Mouse (Mus musculus) spleen, postnatal 36 days (tissue): ENCODE results near the gene Ccdc85b.

Experiments used
- DNase-seq, 2 experiments: peaks; one replicate each; pipeline ENCODE4 v3.0.0; 2022; ENCODE audit warnings: low spot score in 2 of 2, mixed read lengths in 1 of 2

Gene Ccdc85b

GRCm38 (mm10) chr19:5481398-5481797 lies 23.7 kb upstream of the Ccdc85b start:
- DNase-seq, result no peak

GRCm38 (mm10) chr19:5480016-5480415 lies 22.3 kb upstream of the Ccdc85b start:
- DNase-seq, result no peak

DNA sequence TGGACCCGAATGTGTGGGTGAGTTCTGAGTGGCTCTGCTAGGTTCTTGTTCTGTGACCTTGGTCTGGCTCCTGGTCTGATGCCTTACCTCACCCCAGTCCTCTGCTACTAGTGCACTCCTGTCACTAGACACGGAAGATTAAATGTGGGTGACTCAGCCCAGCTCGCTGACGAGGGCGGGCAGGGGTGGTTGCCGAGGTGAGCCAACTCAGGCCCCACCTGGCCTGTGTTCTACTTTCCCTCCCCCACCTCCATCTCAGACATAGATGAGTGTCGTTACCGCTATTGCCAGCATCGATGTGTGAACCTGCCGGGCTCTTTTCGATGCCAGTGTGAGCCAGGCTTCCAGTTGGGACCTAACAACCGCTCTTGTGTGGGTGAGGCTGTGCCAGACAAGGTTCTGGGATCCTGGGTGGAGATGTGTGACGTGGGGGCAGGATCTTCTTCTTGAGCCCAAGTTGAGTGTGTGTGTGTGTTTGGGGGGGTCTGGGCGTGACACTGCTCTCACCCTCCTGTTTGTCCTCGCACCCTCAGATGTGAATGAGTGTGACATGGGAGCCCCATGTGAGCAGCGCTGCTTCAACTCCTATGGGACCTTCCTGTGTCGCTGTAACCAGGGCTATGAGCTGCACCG lies 20.1 kb upstream of the Ccdc85b start:
- no peak for DNase-seq

- DNase-seq, result no peak
Observed at GRCm38 (mm10) chr19:5477004-5477667, 19.4 kb upstream of the Ccdc85b start.

GRCm38 (mm10) chr19:5475069-5475714 lies 17.5 kb upstream of the Ccdc85b start:
- DNase-seq, result no peak

- no peak for DNase-seq
Observed at GRCm38 (mm10) chr19:5474281-5475068, 16.8 kb upstream of the Ccdc85b start.

DNA sequence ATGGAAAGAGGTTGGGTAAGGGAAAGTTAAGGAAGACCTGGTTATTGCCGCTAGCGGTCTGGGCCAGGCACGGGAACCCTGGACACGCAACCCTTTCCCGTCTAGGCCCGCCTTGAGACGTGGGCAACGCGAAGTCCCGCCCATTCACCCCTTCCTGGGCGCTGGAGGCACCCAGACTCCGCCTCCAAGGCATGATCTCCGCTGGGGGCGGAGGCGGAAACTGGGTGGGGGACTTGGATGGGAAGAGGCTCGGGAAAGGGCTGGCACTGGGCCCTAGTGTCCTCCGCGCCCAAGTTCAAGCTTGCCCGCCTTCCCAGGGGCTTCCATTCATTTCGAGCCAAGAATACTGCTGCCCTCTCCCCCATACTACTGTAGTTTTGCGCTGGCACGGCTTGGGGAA lies 16.0 kb upstream of the Ccdc85b start, which contains the start of gene Efemp2:
TSS of gene Efemp2 (plus strand) at position 235 of the 400 bp plus-strand sequence.
- peak; percentile 46 to 66 for DNase-seq

- no peak for DNase-seq
Observed at GRCm38 (mm10) chr19:5472857-5473256, 15.2 kb upstream of the Ccdc85b start.

DNA sequence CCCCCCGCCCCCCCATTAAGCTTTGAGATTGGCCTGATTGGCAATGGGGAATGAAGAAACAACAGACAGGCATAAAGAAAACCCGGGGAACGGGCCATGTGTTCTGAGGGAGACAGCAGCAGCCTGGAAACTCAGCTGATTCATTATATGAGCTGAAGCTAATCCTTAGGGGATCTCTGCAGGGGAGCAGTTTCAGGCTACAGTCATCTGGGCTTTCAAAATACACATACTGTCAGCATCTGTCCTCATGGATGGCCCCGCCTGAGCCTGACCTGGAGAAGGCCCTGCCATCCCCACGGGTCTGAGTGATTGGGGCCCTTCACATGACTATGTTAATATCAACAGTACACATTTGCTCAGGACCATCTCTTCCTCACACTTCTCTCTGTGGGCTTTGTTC lies 14.2 kb upstream of the Ccdc85b start:
- no peak for DNase-seq

DNA sequence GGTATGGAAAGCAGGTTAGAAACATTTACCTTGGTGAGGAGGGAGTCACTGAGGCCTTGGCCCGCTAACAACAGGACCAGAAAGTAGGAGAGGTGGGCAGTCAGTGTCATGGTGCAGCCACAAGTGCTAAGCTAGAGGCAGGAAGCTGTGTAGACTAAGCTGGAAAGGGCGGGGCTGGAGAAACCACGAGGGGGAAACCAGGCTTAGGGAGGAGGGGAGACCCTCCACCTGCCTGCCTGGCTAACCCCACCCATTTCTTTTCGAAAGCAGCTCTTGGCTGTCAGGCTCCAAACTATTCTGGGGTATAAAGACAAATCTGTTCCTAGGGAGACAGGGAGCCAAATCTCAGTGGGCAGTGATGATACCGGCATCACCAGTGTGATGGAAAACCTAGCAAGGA lies 10.7 kb upstream of the Ccdc85b start, which contains the start of gene Ctsw:
TSS of gene Ctsw (minus strand) at position 134 of the 400 bp plus-strand sequence.
- peak in 1 of 2 experiments; percentile 38 for DNase-seq

DNA sequence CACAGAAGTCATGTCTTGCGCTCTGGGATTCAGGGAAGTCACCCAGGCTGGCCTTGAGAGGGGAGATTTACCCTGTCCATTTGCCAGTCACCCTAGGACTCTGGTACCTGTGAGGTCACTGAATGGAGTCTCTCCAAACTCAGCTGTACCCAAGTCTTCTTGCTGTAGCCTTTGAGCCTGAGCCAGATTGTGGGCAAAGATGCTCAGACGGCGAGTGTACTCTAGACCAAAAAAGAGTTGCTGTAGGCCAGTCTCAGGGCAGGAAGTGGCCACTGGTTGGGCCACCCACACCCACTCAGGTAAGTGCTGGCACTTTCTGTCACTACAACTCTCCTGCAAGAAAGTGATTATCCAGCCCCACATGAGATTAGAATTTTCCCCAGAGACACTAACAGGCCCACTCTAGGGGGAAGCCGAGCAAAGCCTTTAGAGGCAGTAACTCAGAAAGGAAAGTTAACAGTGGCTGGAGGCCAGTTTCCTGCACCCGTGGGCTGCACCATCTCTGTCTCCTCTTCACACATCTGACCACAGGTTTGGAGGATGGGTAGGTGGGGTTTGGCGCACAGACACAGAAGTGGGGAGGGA lies 9.3 kb upstream of the Ccdc85b start:
- no peak for DNase-seq

GRCm38 (mm10) chr19:5465037-5465436 lies 7.3 kb upstream of the Ccdc85b start:
- no peak for DNase-seq

GRCm38 (mm10) chr19:5463791-5464562 lies 6.3 kb upstream of the Ccdc85b start:
- peak in 1 of 2 experiments; percentile 40 for DNase-seq

GRCm38 (mm10) chr19:5463212-5463611 lies 5.5 kb upstream of the Ccdc85b start:
- no peak for DNase-seq

- DNase-seq, result no peak
Observed at GRCm38 (mm10) chr19:5461411-5461810, 3.7 kb upstream of the Ccdc85b start.

- peak; percentile 86 to 87 for DNase-seq
Observed at GRCm38 (mm10) chr19:5460465-5460911, 2.8 kb upstream of the Ccdc85b start, which contains the start of gene Fibp. Fibp (plus strand) TSS chr19:5460615.

- no peak for DNase-seq
Observed at GRCm38 (mm10) chr19:5459896-5460295, 2.2 kb upstream of the Ccdc85b start.

DNA sequence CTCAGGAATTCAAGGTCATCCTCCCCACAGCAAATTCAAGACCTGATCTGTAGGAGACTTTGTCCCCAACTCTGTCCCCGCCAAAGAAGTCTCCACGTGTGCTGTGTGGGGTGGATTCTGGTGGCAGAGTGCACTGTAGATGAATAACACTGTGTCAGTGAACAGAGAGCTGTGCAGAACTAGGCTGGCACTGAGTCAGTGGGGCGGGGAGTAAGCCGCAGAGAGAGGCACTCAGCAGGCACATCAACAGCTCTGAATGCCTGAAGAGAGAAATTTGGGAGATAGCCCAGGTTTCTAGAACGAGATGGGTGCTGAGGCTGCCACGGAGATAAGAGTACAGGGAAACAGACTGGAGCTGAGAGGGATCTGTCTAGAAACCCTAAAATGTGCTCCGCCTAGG lies 1.3 kb upstream of the Ccdc85b start:
- DNase-seq, result no peak

- peak; percentile 93 to 94 for DNase-seq
Observed at GRCm38 (mm10) chr19:5456922-5457745, 560 bp downstream of the Ccdc85b start.
